Mouse (Mus musculus): ENCODE data around the gene Dennd1a.

DNA sequence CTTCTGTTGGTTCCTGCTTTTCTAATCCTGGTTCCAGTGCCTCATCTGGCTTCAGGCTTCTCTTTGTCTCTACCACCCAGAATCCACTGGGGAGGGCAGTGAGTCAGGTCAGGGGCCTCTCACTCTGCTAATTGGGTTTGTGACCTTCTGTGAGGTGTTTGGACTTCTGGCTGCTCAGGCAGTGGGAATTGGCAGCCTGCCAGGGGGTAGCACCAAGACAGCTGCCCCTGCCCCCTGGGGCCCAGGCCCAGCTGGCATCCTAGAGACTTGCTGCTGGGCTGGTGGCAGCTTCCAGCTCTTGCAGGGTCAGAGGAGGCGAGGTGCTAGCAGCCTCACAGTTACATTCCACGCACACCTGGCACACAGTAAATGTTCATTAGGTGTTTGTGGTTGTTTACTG, 475.5 kb downstream of the Dennd1a start:
- no peak for TF ChIP-seq POLR2A (IDR thresholded peaks at IDR 0.05; ENCODE audit: insufficient read depth, low read depth, low read length)
- no peak for TF ChIP-seq CTCF (IDR thresholded peaks at IDR 0.05)
- no peak for TF ChIP-seq EP300 (IDR thresholded peaks at IDR 0.05; ENCODE audit: insufficient read depth, low read depth, low read length)

Measured in heart, adult 2 months (tissue).